Mouse (Mus musculus) megakaryocyte, embryonic 14.5 days (primary cell): ENCODE measurements around the gene Sgta. TPM values are rescaled to one million over a fixed set of nuclear protein-coding genes. Genes with fewer than 3 reads are reported as not detected.

Experiments used
- H3K27me3 ChIP-seq: replicated peaks from 2 replicates; pipeline ENCODE3; 2012; ENCODE audit warnings: inconsistent platforms
- H3K36me3 ChIP-seq: replicated peaks from 2 replicates; pipeline ENCODE3; 2012; ENCODE audit warnings: low read length, inconsistent platforms, mixed read lengths
- H3K4me1 ChIP-seq: 2 replicates; pipeline ENCODE4 v1.6.1; 2012; ENCODE audit warnings: inconsistent platforms
- H3K4me3 ChIP-seq: replicated peaks from 2 replicates; pipeline ENCODE3; 2012; ENCODE audit warnings: moderate library complexity, mild to moderate bottlenecking, inconsistent platforms
- H3K9me3 ChIP-seq: 2 replicates; pipeline ENCODE4 v1.6.1; 2012; ENCODE audit warnings: inconsistent platforms
- FLI1 ChIP-seq: IDR thresholded peaks from 2 replicates; pipeline ENCODE4 v1.6.1; 2012; ENCODE audit warnings: low read length, inconsistent platforms, mixed read lengths
- GATA1 ChIP-seq: IDR thresholded peaks from 3 replicates; pipeline ENCODE4 v1.6.1; 2012; ENCODE audit warnings: mixed read lengths, low read length, inconsistent platforms, borderline replicate concordance
- polyA plus RNA-seq: library from polyadenylated mRNA; stranded (reverse); fragments of >175 nt; gene quantifications from 2 replicates; pipeline ENCODE4 v1.2.3, GENCODE M21; 2012; ENCODE audit warnings: low replicate concordance; ENCODE audit not compliant: insufficient read depth

Gene Sgta
- polyA plus RNA-seq, 1 experiment: 262 TPM

- no peak for TF ChIP-seq FLI1
- TF ChIP-seq GATA1: no peak
- peaks cover 32% of the 10 kb centered on the region for H3K4me1 ChIP-seq
- H3K9me3 ChIP-seq: no peaks in the 10 kb centered on the region
- no peaks in the 10 kb centered on the region for H3K36me3 ChIP-seq
- no peak overlapping the region for H3K4me3 ChIP-seq
- H3K27me3 ChIP-seq: peaks cover 48% of the 10 kb centered on the region
These were observed 53.8 kb downstream of the Sgta start for GRCm38 (mm10) chr10:81006005-81006677.

DNA sequence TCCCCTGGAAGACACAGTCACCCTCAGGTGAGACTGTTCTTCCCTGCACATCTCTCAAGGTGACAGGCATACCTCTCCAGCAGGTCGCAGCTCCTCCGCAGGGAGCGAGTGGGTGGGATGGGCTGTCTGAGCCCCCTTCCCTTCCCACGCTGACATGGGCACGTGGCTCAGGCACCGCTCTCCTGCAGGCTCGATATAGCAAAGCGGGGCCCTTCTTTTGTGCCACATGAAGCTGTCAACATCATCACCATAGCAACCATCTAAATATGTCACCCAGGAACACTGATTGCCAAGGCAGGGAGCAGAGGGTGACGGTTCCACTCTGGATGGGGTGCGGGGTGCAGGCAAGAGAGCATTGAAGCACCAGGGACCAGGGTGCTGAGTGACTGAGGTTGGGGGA is 58.8 kb downstream of the Sgta start:
- Histone ChIP-seq H3K4me3 (no peak overlapping the region), H3K9me3 (0 out of 2 replicates have a peak, but pooled peaks cover 4% of the 10 kb centered on the region), H3K4me1 (peaks cover 59% of the 10 kb centered on the region), H3K36me3 (no peaks in the 10 kb centered on the region), H3K27me3 (peaks cover 49% of the 10 kb centered on the region)
- TF ChIP-seq GATA1: no peak
- no peak for TF ChIP-seq FLI1

GRCm38 (mm10) chr10:81000197-81001062 is 59.6 kb downstream of the Sgta start:
- H3K36me3 ChIP-seq: no peaks in the 10 kb centered on the region
- H3K27me3 ChIP-seq: peaks cover 44% of the 10 kb centered on the region
- H3K9me3 ChIP-seq: 0 out of 2 replicates have a peak, but pooled peaks cover 4% of the 10 kb centered on the region
- H3K4me3 ChIP-seq: no peak overlapping the region
- TF ChIP-seq FLI1 (no peak), GATA1 (no peak)
- H3K4me1 ChIP-seq: peaks cover 58% of the 10 kb centered on the region

DNA sequence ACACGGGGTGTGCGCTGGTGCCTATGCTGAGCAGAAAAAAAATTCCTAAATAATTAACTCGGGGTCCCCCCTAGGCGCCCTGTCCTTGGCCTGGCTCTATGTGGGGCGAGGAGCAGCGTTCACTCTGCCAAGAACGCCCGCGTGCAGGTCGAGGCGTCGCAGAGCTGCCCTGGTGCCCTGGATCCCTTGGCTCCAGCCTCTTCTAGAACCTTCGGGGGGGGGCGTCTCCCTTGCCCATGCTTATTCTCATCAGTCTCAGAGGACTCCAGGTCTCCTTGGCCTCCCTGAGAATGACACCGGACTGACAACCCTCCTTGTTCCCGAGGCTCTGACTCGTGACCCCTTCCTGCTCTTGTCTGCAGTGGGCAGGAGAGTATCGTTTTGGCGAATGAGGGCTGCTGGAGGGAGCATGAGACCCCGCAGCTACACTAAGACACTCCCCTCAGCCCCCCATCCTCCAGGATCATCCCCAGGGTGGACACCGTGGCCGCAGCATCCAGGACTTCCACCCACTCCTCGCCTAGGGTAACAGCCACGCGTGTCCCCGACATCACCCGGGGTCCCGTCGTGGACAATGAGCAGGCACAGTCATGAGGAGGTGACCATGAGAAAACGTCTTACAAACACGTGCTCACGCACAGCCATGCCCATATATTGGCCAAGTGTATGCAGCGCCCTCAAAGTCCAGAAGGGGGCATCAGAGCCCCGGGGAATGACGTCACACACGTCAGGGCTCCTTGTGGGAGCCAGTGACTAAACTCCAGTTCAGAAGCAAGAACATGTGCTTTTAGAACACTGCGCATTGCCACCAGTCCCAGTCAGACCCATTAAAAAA is 60.4 kb downstream of the Sgta start:
- Histone ChIP-seq H3K36me3 (no peaks in the 10 kb centered on the region), H3K4me1 (peaks cover 59% of the 10 kb centered on the region), H3K27me3 (peaks cover 44% of the 10 kb centered on the region), H3K4me3 (peak overlapping the region; percentile 86), H3K9me3 (0 out of 2 replicates have a peak, but pooled peaks cover 4% of the 10 kb centered on the region)
- no peak for TF ChIP-seq GATA1
- no peak for TF ChIP-seq FLI1

DNA sequence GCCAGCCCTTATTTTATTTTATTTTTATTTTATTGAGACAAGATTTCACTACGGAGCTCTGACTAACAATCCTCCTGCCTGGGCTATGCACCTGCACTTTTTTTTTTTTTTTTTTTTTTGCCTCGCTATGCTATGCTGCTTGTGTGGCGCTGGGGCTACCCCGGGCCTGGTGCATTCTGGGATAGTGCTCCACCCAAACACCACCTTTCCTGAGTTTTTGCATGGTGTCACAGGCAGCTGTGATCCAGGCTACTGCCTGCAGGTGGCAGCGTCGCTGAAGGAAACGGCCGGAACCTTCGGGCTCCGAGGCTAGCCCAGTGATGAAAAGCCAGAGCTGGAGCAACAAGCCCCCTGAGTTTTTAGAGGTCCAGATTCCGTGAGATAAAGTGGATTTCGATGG is 61.2 kb downstream of the Sgta start:
- TF ChIP-seq GATA1: no peak
- no peak for TF ChIP-seq FLI1
- no peak overlapping the region for H3K4me3 ChIP-seq

DNA sequence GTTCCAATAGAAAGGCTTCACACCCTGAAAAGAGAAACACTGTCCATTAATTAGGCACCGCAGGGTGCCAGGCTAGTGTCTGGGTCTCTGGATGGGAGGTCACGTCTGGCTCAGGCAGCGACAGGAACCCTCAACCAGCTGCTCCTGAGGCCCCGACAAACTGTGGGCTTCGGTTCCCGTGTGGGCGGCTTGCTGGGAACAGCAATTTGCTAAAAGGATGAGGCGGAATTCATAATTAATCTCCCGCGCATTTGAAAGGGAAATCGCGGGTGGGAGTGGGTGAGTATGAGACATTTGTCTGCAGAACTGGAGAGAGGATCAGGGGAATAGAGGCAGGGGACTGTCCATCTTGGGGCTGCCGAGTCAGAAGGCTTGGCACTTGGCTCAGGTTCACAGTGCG is 62.0 kb downstream of the Sgta start:
- TF ChIP-seq FLI1 (no peak), GATA1 (no peak)
- Histone ChIP-seq H3K27me3 (peaks cover 47% of the 10 kb centered on the region), H3K4me3 (no peak overlapping the region), H3K4me1 (peaks cover 53% of the 10 kb centered on the region), H3K9me3 (0 out of 2 replicates have a peak, but pooled peaks cover 4% of the 10 kb centered on the region), H3K36me3 (no peaks in the 10 kb centered on the region)

More for the DNA sequence above, 61.2 kb downstream of the Sgta start:
- Histone ChIP-seq H3K27me3 (peaks cover 44% of the 10 kb centered on the region), H3K4me1 (peaks cover 53% of the 10 kb centered on the region), H3K36me3 (no peaks in the 10 kb centered on the region), H3K9me3 (0 out of 2 replicates have a peak, but pooled peaks cover 4% of the 10 kb centered on the region)

DNA sequence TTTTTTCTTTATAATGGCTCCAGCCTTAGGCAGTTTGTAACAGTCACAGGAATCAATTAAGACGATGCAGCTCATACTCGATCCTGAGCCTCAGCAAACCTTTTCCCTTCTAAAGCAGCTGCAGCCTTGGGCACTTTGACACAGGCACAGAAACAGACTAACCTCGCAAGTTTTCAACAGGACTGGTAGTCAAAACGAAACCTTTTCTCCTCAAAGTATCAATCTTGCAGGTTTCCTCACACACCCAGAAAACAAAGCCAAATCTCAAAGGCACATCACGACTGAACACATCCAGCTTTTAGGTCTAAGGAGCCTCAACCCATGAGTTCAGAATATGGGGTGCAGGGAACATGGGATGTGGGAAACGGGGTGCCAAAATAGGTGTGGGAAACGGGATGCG is 62.6 kb downstream of the Sgta start:
- H3K4me3 ChIP-seq: no peak overlapping the region
- peaks cover 49% of the 10 kb centered on the region for H3K27me3 ChIP-seq

DNA sequence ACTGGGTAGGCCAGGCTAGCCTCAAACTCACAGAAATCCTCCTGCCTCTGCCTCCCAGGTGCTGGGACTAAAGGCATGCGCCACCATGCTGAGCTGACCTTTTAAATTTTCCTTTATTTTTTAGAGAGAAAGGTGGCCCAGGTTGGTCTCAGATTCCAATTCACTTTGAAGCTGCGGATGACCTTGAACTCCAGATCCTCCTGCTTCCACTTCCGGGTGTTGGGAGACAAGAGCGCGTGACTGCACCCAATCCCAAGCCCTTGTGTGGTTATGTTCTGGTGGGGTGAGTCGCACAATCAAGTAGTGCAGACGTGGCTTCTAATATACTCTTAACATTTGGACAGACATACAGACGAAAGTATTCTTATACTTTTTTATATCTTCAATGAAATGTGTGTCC is 63.5 kb downstream of the Sgta start:
- no peak for TF ChIP-seq FLI1
- TF ChIP-seq GATA1: no peak
- Histone ChIP-seq H3K4me1 (peaks cover 57% of the 10 kb centered on the region), H3K4me3 (no peak overlapping the region), H3K9me3 (0 out of 2 replicates have a peak, but pooled peaks cover 4% of the 10 kb centered on the region), H3K27me3 (peaks cover 51% of the 10 kb centered on the region), H3K36me3 (no peaks in the 10 kb centered on the region)

More for the DNA sequence above, 62.6 kb downstream of the Sgta start:
- TF ChIP-seq FLI1 (no peak), GATA1 (no peak)
- Histone ChIP-seq H3K4me1 (peaks cover 53% of the 10 kb centered on the region), H3K36me3 (no peaks in the 10 kb centered on the region), H3K9me3 (0 out of 2 replicates have a peak, but pooled peaks cover 4% of the 10 kb centered on the region)

DNA sequence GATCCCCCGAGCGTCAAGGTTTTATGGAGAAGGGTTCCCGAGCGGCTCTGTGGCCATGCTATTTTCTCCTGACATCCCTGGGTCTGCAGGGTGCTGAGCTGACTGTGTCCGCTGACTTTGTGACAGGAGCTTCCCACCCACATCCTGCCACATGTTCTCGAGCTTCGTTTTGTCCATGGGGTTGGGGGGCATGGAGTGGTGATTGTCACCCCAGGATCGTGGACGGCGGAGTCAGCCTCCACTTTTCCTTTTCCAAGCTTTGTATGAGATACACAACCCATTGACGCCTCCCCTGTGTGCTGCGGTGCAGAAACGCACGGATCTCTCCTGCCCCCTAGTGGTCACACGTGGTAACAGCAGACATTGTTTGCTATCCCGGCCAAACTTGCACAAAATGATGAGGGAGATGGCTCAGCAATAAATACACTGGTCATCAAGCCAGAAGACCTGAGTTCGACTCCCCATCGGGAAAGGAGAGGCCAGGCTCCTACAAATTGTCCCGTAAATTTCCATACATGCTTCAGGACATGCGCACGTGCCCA is 64.8 kb downstream of the Sgta start:
- peak overlapping the region; percentile 88 for H3K4me3 ChIP-seq
- peaks cover 44% of the 10 kb centered on the region for H3K27me3 ChIP-seq

More for the DNA sequence above, 64.8 kb downstream of the Sgta start:
- Histone ChIP-seq H3K4me1 (peaks cover 43% of the 10 kb centered on the region), H3K36me3 (no peaks in the 10 kb centered on the region), H3K9me3 (0 out of 2 replicates have a peak, but pooled peaks cover 4% of the 10 kb centered on the region)
- no peak for TF ChIP-seq GATA1
- no peak for TF ChIP-seq FLI1
